Mouse (Mus musculus): ENCODE results near the gene Rac3.
A peak's percentile ranks its signal among the peaks of the same experiment; 100 is the strongest.
"Not testable (repeated sequence)": the region's sequence is repeated elsewhere in the genome, so short reads cannot be mapped to it uniquely, and the experiment has no call there.

Gene Rac3

DNA sequence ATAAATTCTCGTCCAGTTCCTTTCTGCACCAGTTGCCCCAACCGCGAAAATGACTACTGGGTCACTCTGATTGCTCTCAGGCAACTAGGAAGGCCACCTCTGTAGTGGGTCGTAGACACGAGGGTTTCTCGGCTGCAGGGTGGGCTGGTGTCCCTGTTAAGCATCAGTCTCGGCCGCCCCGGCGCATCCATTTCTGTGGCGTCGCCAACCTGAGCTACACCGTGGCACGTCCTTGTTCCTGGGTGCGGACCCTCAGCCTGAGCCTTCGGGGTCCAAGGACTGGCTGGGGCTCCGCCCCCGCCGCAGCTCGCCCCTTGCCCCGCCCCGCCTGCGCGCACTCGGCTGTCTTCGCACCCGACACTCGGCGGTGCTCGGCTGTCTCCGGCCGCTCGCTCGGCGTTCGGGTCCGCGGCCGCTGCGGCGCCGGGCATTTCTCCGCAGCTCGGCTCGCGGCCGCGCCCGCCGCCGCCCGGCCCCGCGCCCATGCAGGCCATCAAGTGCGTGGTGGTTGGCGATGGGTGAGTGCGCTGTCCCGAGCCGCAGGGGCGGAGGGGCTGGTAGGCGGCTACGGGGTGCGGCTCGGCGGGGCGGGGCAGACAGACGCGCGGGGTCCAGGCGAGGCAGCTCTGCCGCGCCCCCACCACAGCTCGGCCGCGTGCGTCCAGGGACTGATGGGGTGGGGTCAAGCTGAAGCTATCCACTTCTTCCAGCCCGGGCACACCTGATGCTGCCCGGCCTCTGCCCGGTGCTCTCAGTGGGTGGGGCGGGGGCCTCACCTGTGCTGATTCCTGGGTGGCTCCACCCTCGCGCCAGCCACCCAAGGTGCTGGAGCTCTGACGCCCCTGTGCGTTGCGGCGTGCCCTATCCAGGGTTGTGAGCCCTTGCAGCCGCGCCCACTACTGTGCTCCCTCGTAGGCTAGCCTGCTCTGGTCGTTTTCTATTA lies at the start of gene Rac3:
Rac3 (plus strand) TSS at position 347 of the 943 bp plus-strand sequence.
- DNase-seq = peak in 1 of 2 experiments; percentile 59

DNA sequence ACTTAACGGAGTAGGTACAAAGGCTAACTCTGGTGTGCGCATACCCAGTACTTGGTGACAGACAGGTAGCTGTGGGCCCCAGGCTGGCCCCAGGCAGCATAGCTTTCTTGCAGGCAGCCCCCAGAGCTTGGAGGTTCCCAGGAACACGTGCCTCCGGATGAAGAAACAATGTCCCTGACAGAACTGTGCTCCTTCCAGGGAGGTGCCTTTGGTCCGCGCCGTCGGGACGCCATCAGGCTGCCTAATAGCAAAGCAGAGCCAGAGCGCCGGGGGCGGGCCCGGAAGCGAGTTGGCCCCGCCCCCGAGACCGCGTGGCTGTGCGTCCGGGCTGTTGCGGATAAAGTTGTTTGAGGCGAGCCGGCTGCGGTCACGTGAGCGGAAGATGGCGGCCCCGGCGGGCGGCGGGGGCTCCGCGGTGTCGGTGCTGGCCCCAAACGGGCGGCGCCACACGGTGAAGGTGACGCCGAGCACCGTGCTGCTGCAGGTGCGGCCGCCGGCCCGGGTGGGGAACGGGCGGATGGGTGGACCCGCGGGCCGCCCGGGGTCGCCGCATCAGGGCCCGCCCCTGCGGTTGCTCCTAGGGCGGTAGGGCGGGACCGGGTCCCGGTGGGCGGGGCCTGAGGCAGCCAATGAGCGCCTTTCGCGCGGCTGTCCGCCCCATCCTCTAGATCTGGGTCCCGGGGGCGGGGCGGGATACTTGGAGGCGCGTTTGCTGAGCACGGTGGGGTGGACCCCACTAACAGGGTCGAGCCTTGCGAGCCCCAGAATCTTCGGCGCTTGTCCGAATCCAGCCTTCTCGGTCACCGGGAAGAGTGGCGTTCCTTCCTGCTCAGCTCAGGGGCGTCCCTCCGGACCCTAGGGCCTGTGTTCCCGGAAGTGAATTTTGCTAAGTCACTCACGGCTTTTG lies 48.3 kb upstream of the Rac3 start, which contains the start of gene Aspscr1:
Aspscr1 (plus strand) TSS at position 287 of the 907 bp plus-strand sequence.
- DNase-seq = peak; percentile 91 to 97

DNA sequence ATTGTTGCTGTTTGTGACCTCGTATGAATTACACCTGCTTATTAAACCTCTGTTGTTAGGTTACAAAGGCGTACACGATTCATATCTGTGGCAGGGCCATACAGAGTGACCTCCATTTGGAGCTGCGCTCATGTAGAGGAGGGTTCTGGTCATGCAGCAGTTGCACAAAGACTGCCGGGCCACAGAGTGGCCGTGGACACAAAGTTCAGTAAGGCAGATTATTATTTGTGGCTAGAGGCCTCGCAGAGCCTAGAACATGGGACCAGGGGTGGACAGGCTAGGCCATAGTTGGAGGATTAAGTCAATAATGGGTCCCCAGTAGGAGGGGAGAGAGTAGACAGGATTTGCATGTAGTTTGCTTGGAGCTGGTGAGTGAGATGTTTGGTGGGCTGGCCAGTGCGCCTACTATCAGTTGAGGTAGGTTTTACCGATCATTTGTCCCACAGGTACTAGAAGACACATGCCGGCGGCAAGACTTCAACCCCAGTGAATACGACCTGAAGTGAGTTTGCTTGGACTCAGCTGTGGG lies 47.6 kb upstream of the Rac3 start:
- no peak for DNase-seq

DNA sequence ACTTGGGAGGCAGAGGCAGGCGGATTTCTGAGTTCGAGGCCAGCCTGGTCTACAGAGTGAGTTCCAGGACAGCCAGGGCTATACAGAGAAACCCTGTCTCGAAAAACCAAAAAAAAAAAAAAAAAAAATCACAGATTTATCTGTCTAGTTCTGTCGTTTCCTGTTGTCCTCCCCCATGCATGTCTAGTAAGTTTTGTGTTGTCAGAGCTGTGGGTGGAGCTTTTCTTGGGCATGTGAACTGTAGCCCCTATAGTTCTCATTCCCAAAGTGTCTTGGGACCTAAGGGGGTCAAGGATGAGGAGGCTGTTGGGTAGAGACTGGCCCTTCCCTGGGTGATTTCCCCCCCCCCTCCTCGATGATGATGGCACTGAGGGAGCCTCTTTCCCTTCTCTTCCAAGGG lies 45.4 kb upstream of the Rac3 start:
- DNase-seq = not testable (repeated sequence)

DNA sequence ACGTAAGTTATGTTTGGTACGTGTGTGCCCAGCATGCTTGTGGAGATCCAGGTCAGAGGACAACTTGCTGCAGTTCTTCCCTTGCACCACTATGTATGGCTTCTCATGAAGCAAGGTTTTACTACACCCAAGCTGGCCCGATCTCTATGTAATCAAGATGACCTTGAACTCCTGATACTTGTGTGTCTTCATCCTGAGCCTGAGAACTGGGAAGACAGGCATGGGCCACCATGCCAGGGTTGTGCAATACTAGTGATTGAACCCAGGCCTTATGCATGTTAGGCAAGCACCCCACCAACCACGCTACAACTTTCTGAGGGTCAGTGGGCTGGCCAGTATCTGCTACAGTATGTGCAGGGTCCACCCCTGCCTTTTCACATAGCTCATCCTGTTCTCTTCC lies 44.3 kb upstream of the Rac3 start:
- no peak for DNase-seq

DNA sequence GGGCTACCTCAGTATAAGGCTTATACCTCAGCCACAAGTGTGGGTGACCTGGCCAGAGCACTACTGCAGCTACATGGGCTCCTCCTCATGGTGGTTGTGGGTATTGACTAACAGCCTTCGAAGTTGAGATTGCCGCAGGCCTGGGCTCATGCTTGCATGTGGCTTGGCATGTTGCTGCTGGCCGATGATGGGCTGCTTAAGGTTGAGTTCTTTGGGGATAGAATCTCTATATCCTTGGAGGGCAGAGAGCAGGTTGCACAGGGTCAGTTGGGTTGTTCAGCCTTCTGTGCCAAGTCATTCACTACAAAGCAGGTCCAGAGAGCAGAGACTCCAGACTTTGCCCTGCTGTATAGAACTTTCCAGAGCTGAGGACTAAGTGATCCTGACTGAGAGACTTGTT lies 41.4 kb upstream of the Rac3 start:
- DNase-seq = peak in 1 of 2 experiments; percentile 33

DNA sequence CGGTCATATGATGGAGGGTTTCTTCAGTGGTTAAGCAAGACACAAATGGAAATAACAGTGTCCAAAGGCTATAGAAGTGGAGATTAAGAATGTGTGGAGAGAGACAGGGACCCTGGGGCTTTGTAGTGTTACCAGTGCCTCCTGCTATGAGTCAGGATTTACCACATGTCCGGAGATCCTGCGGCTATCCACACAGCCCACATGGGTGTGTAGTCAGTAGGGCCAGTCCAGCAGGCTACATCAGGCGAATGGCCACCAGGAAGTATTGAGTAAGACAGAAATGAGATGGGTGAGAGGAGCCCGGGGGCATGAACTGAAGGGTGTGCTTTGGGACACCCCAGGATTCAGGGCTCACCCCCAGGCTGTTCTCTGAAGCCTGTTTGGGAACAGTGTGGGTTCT lies 38.6 kb upstream of the Rac3 start:
- no peak for DNase-seq

DNA sequence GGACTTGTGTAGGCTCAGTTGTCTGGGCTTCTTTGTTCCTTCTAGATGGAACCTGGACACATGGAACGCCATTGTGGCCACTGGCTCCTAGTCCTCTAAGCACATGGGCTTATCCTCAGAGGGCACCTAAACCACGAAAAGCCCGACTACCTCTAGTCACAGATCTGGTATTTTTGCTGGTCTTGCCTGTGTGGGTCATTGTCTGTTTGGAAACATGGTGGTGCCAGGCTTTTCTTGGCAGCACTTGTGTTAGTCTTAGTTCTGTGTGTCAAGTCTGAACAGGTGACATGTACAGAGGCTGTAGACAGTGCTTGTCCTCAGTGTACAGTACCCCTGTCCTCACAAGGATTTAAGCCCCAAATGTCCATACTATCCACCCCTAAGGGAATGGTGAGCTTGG lies 37.7 kb upstream of the Rac3 start:
- no peak for DNase-seq

DNA sequence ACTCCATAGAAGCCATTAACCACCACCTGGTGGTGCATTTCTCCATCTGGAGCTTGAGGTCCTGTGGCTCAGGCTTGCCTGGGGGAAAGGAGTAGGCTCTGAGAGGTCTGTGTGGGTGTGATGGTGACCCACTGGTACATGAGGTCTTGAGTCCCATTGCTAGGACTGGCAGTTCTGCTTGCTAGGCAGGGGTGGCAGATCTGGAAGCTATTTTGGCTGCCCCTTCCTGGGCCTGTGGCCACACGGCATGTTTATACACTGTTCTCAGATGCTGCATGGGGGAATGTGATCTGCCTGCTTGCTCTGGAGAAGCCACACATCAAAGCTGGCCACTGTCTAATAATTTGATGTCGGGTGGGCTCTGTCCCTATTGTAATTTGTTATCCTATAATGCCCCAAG lies 37.2 kb upstream of the Rac3 start:
- DNase-seq = no peak

DNA sequence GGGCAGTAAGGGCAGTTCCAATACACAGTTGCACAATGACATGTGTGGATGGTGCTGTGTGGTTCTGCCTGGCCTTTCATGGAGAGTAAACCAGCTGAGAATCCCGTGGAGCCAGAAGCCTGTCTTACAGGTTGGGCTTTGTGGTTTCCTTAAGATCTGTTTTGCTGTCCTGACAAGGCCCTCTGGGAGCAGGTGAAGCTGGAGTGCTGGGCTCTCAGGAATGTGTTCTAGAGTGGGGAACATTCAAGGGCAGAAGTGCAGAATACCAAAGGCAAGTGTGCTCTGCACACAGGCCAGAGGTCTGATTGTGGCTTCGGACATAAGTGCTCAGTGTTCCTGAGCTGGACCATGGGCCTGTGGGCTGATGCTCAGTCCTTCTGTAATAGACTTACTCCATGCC lies 36.6 kb upstream of the Rac3 start:
- no peak for DNase-seq

DNA sequence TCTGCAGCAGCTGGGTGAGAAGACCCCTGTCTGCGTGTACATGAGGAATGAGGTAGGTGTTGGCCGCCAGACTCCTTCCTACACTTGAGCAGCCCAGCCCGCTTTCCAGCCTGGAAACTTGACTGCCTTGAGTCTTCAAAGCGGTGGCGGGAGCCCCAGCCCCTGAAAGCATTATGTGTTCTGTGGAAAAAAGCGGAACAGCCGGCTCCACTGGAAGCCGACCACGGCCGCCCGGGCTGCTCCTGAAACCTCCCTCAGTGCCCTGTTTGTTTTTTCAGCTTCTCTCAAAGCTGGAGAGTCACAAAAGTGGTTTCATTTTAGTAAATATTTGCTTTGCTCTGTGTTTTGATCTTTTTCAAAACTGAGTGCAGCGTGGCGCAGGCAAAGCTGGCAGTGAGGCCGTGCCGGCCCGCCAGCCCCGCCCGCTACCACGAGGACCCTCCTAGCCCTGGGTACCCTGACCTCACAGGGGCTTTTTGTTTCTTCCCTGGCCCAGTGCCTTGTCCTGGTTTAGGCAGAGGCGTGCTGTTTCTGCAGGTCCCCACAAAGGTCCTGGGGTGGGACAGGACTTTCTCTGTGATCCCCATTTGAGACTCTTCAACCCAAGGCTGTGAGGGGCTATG lies 34.5 kb upstream of the Rac3 start:
- DNase-seq = no peak

DNA sequence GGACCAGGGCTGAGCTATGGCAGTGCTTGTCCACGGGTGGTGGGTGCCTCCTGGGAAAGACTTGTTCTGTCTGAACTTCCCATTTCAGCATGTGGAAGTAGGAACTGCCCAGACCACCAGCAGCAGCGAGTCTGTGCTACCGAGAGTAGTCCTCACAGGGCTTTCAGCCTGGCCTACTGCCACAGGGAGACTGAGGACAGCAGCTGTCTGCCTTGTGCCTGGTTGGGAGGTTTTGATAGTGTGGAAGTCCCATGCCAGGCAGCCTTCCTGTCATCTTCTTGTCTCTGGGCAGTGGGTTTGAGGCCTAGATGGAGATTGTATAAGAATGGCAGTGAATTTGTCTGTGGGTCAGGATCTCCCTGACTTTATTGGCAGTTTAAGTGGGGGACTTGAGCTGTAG lies 31.9 kb upstream of the Rac3 start:
- no peak for DNase-seq

DNA sequence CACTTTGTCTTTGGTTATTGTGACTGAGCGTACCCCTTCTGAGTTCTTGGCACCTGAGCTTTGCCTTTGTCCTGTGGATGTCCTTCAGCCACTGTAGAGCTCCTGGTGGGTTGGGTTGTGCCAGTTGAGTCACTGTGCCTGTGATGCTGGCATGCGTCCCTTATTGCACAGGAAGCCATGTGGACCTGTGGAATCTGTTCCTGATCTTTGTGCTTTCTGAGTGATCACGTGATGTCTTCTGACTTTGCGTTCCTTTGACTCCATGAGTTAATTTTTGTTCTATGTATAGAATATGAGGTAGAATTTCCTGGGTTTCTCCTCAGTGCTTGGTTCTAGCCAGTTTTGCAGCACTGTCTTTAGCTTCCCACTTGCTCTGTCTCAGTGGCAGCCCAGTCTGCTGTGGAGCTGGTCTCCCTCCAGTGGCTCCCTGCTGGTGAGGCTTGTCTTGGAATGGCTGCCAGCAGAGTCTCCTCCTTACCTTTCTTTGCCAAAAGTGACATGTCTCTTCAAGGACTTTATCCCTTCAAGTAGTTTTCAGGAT lies 28.7 kb upstream of the Rac3 start:
- no peak for DNase-seq

DNA sequence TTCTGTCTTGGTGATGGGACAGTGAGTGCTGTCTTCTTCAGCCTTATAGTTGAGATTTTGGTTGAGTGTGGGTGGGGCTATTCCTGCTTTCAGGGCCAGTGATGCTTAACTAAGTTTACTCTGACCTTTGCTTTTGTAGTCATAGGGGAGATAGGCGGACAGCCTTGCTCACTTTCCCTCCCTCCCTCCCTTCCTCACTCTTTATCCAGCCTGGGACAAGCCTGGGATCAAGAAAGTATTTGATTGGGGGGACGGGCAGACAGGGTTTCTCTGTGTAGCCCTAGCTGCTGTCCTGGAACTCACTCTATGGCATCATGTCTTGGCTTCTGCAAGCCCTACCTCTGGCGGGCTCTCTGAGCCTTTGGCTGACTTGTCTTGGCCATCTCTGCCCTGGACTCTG lies 27.8 kb upstream of the Rac3 start:
- DNase-seq = no peak

DNA sequence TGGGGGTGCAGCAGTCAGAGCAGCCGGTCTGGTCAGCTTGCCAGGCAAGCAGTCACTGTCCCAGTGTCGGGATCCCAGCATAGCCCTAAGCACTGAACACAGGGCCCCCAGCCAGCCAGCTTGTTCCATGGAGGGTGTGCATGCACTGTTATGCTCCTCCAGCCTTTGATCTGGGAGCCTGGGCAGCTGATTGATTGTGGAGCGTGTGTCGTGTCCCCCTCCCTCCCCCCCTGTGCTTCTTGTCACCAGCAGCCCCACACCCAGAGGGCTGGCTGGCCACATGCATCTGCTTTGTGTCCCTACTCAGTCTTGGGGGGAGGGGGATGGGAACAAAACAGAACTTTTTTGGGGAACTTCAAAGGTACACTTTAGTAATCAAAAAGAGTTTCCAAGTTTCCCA lies 26.1 kb upstream of the Rac3 start:
- no peak for DNase-seq

DNA sequence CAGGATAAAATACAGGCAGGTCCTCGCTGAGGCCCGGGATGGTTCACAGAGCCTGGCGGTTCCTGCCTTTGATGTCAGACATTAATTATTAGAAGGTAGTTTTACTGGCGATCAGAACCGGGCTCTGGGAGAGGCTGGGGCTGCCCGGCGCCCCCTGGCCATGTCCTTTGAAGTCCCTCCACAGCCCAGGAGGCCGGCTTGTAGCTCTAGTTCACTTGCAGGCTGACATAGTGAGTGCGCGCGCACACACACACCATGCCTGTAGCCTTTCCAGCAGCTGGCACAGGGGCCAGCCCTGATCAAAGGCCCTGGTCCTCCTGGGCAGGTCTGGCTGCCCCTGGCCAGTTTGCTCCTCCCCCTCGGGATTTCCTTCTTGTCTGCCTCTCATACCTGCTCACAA lies 25.6 kb upstream of the Rac3 start:
- DNase-seq = no peak

DNA sequence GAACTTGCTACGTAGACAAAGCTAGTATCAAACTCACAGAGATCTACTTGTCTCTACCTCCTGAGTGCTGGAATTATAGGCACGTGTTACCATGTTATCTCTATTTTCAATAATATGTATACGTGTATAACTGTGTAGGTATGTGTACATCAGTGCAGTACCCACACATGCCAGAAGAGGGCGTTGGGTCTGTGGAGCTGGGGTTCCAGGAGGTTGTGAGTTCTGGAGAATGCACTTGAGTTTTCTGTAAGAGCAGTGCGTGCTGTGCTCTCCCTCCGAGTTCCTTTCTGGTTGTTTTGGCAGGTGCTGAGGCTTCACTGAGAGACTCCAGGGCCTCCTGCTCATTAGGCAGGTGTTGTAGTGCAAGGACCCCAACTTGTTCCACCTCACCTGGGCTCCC lies 24.7 kb upstream of the Rac3 start:
- DNase-seq = no peak

DNA sequence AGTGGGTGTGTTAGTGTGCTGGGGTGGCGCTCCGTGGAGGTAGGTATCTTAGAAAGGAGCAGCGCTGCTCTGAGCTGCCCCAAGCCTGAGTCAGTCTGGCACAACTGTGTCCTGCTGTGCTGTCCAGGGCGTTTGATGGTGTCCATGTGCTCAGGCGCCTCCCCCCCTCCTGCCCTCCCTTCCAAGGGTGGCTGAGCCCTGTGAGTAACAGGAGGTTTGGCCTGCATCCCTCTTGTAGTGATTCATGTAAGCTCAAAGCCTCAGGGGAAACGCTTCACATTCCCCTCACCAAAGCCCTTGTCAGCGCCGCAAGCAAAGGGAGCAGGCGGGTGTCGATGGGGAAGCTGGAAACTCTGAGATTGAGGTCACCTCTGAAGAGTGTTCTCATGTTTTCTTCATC lies 23.5 kb upstream of the Rac3 start:
- no peak for DNase-seq

DNA sequence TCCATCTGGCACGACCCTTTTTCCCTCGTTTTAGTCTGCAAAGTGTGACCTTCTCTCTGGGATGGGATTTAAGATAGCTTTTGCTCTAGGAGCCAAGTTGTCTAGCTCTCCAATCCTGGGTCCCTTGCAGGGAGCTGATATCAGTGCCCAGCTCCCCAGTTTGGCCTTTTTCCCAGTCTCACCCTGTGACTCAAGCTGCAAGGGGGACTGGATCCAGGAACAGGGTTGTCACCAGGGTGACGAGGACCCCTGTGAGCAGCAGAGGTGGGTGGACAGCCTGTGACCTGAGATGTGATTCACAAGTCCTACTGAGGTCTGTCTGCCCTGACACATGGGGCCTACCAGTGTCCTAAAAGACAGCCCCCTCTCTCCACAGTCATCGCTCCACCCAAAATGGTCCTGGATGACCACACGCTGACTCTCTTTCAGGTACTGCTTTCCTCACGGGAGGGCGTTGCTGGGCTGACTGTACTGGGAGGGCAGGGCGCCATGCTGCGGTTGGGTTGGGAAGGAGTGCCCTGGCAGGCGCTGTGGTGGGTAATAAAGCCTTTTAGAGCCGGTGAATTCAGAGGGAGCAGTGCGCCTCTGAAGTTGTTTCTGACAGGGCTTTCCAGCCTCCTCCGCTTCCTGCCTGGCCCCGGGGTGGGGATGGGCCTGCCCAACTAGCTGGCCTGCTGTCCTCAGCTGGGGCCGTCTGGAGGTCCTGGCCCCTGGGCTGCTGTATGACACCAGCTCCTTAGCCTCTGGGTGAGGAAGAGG lies 17.4 kb upstream of the Rac3 start:
- no peak for DNase-seq

DNA sequence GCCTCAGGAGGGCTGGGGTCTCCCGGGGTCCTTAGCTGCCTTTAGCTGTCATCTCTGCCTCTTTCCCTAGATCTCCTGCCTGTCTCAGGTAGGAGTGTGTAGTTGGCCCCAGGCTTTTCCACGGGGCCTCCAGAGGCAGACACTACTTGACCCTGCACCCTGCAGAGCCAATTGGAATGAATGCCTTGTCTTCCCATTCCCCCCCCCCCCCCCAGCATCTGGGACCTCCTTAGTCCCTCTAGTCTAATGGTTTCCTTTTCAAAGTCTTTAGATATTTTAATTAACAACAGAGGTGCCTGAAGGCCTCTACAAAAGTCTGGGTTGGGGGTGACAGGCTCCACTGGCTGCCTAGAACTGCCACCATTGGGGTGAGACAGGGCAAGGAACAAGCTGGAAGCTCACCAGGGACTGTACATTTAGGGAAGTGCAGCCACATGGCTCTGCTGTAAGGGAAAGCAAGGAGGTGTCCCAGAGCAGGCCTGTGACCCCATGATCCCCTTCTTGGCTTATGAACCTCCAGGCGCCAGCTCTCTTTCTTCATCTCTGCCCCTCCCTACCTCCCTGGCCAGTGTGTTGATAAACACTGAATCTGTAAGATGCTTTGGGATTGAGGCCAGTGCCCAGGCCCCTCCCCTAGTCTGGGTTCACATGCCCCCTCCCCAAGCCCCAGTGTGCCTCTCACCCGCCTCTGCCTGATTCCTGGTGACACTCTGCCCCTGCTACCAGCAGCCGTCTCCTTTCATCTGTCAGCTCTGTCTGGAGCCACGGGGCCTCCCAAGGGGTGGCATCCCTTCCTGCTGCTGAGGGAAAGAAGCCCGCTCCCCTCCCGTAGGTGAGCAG lies 16.6 kb upstream of the Rac3 start:
- no peak for DNase-seq

DNA sequence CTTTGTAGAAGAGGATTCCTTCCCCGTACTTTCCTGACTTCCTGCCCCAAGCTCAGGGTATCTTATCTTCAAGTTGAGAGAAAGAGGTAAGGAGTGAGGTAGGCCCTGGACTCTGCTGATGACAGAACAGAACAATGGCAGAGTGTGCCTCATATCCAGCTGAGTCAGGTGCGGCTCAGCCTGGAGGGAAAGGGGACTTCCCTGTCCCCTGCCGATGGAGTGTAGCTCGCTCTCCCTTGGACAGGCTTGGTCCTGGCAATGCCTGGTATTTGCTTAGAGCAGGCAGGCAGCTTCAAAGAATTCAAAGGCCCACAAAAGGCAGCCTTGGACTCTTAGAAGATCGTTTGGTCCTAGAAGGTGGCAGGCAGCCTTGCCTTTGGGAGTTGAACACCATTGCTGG lies 15.2 kb upstream of the Rac3 start:
- no peak for DNase-seq
